Mouse (Mus musculus) testis, adult 2 months (tissue): ENCODE measurements around the gene Wdr89. TPM values are rescaled to one million over a fixed set of nuclear protein-coding genes. Genes with fewer than 3 reads are reported as not detected.
"Not testable (repeated sequence)": the region's sequence is repeated elsewhere in the genome, so short reads cannot be mapped to it uniquely, and the experiment has no call there.

Experiments used
- H3K27ac ChIP-seq: fragments of 200-500 bp; 2 replicates; pipeline ENCODE4 v1.5.1; 2012; ENCODE audit warnings: low read depth, low read length; ENCODE audit not compliant: control insufficient read depth, insufficient read depth
- H3K27me3 ChIP-seq: fragments of 200-500 bp; 2 replicates; pipeline ENCODE4 v1.6.1; 2012; ENCODE audit warnings: mild to moderate bottlenecking, low read length, moderate library complexity; ENCODE audit not compliant: control insufficient read depth, insufficient read depth
- H3K36me3 ChIP-seq: fragments of 200-500 bp; 2 replicates; pipeline ENCODE4 v1.6.1; 2012; ENCODE audit warnings: mild to moderate bottlenecking, low read length; ENCODE audit not compliant: control insufficient read depth, insufficient read depth
- H3K4me1 ChIP-seq: fragments of 200-500 bp; 2 replicates; pipeline ENCODE4 v1.6.1; 2012; ENCODE audit warnings: low read length; ENCODE audit not compliant: control insufficient read depth, insufficient read depth
- H3K4me3 ChIP-seq: fragments of 200-500 bp; 2 replicates; pipeline ENCODE4 v1.5.1; 2012; ENCODE audit warnings: low read depth, mild to moderate bottlenecking, low read length, moderate library complexity, mixed read lengths; ENCODE audit not compliant: control insufficient read depth
- CTCF ChIP-seq: fragments of 200-500 bp; IDR thresholded peaks from 2 replicates; pipeline ENCODE4 v1.5.1; 2012; ENCODE audit warnings: low read depth, mild to moderate bottlenecking, inconsistent platforms, low read length, moderate library complexity; ENCODE audit not compliant: control insufficient read depth, insufficient read depth, insufficient replicate concordance
- POLR2A ChIP-seq: fragments of 200-500 bp; IDR thresholded peaks from 2 replicates; pipeline ENCODE4 v1.6.1; 2012; ENCODE audit warnings: low read depth, mild to moderate bottlenecking, inconsistent platforms, low read length, moderate library complexity; ENCODE audit not compliant: control insufficient read depth
- polyA plus RNA-seq: library from polyadenylated mRNA; depleted of rRNA; stranded (reverse); fragments of >200 nt; gene quantifications from 2 replicates; pipeline ENCODE4 v1.2.3, GENCODE M21; 2012

Wdr89 gene
- polyA plus RNA-seq, 1 experiment = 1.1 TPM

DNA sequence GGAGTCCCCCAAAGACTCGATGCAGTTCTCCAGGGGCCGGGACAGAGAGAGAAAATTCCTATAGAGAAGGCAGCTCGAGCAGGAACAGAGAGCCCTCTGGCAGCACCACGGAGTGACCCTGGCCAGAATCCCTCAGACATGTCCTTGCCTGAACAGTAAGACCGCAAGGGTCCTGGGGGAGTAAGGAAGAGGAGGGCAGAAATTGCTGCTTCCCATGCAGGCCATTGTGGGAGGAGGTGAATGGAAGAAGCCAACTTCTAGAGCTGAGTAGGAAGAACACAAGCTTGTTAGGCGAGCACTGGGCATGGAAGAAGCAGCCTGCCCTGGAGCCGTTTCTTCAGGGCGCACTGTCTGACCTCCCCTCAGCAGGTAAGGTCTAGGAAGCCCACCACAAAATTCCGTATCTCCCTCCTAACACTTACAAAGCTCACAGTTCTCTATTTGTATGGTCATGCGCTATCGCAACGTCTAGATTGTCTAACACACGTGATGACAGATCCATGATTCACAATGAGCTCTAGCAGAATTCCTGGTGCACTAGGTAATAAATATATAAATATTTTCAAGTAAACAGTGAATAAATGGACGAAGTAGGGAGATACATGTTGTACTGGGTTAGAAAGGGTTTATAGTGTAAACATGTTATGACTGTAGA, 32.9 kb upstream of the Wdr89 start:
- Histone ChIP-seq H3K4me1 (peaks cover 10% of the 10 kb centered on the region), H3K4me3 (no peak overlapping the region), H3K36me3 (no peaks in the 10 kb centered on the region), H3K27me3 (no peaks in the 10 kb centered on the region), H3K27ac (peak overlapping the region; percentile 37; the same call in 1 of the 2 replicates)
- no peak for TF ChIP-seq POLR2A
- TF ChIP-seq CTCF = no peak

DNA sequence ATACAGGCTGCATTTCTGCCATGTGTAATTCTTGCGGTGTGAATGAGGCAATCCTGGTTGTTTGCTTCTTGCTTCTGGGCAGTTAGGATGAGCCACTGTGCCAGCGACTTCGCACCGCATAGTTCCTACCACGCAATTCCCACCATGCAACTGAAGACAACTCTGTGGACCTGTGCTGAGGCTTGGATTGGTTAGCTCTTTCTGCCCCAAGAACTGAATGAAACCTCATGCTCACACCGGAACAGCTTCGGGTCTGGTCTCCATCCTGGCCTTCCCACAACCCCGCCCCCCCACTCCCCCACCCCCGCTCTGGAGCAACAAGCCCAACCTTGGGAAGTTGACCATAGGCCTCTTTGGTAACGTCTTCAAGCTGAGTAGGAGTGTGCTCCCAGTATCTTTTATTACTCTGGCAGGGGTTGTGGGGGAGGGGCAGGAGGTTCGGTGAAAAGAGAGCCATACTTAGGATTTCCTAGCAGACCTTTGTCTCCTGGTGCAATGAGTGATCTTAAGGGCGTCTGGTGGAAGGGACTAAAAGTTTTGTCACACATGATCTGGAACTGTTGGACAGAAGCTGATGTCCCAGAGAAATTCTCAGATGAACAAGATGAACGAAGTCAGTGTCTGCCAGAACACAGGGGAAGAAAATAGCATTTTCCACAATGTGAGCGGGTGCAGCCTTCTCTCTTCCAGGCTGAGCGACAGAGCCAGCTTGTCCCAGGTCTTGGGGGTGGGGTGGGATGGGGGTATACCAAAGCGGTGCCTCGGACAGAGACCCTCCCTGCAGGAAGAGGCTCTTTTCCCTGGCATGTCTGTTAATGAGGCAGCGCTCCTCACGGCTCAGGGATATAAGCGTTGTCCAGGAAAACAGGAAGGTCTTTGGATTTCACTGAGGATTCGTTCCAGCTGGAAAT, 32.1 kb upstream of the Wdr89 start:
- Histone ChIP-seq H3K4me1 (peaks cover 10% of the 10 kb centered on the region), H3K4me3 (peak overlapping the region; percentile 36), H3K36me3 (no peaks in the 10 kb centered on the region), H3K27ac (0 out of 2 replicates have a peak overlapping the region, but pooled peaks have one; percentile 39), H3K27me3 (no peaks in the 10 kb centered on the region)
- TF ChIP-seq POLR2A (no peak), CTCF (no peak)

DNA sequence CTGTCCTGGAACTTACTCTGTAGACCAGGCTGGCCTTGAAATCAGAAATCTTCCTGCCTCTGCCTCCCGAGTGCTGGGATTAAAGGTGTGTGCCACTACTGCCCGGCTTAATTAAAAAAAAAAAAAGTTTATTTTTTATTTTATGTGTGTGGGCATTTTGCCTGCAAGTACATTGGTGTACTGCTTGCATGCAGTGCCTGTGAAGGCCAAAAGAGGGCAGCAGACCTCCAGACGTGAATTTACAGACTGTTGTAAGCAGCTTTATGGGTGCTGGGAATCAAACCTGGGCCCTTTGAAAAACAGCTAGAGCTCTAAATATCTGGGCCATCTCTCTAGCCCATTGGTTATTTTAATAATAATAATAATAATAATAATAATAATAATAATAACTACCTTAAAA, 29.4 kb upstream of the Wdr89 start:
- Histone ChIP-seq H3K27ac (no peak overlapping the region), H3K4me1 (peaks cover 10% of the 10 kb centered on the region), H3K27me3 (no peaks in the 10 kb centered on the region), H3K4me3 (no peak overlapping the region), H3K36me3 (no peaks in the 10 kb centered on the region)
- TF ChIP-seq POLR2A (no peak), CTCF (peak; percentile 46; the same call in 1 of the 2 replicates)

DNA sequence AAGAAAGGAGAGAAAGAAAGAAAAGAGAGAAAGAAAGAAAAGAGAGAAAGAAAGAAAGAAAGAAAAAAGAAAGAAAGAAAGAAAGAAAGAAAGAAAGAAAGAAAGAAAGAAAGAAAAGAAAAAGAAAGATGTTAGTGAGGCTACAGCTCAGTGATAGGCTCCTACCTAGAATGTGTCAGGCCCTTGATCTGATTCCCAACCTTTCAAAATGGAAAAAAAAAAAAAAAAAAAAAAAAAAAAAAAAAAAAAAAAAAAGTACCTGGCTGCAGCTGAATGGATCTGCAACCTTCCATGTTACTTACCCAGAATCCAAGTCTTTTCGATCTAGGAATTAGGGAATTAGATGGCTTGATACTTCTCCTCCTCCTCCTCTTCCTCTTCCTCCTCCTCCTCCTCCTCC, 26.5 kb upstream of the Wdr89 start:
- not testable (repeated sequence) for H3K36me3 ChIP-seq, H3K4me1 ChIP-seq, H3K27ac ChIP-seq, H3K4me3 ChIP-seq, H3K27me3 ChIP-seq

DNA sequence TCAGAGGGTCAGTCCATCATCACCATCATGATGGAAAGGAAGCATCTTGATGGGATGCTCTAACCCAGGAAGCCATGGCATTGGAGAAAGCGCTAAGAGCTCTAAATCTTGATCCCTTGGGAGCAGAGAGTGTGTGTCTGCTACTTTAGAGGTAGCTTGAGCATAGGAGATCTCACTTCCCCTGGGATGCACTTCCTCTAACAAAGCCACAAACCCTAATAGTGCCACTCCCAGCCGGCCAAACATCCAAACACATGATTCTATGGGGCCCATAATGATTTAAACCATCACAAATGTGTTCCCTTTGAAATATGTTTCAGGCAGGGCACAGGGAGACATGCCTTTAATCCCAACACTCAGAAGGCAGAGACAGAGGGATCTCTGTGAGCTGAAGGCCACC, 19.7 kb upstream of the Wdr89 start:
- Histone ChIP-seq H3K4me3 (no peak overlapping the region), H3K36me3 (no peaks in the 10 kb centered on the region), H3K4me1 (no peaks in the 10 kb centered on the region), H3K27ac (no peak overlapping the region), H3K27me3 (no peaks in the 10 kb centered on the region)
- TF ChIP-seq CTCF (no peak), POLR2A (no peak)

DNA sequence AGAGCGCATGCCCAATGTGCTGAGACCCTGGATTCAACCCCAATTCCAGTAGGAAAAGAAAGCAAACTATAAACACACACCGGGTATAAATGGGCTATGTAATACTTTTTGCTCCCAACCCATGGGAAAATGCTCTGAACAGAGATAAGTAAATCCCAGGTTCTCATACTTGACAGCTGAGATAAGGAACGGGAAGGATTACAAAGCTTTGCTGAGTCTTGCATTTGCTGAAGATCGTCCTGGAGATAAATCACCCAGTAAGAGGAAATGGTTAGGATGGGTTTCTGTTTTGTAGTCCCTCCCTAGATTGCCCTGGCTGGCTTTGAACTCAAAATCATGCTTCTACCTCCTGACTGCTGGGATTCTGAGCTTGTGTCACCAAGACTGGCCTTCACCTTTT, 18.0 kb upstream of the Wdr89 start:
- Histone ChIP-seq H3K4me1 (no peaks in the 10 kb centered on the region), H3K36me3 (no peaks in the 10 kb centered on the region), H3K27me3 (no peaks in the 10 kb centered on the region), H3K4me3 (no peak overlapping the region), H3K27ac (no peak overlapping the region)
- no peak for TF ChIP-seq POLR2A
- TF ChIP-seq CTCF = no peak

DNA sequence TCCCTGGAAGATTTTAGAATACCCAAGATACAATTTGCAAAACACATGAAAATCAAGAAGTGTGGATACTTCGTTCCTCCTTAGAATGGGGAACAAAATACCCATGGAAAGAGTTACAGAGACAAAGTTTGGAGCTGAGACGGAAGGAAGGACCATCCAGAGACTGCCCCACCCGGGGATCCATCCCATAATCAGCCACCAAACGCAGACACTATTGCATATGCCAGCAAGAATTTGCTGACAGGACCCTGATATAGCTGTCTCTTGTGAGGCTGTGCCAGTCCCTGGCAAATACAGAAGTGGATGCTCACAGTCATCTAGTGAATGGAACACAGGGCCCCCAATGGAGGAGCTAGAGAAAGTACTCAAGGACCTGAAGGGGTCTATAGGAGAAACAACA, 14.7 kb upstream of the Wdr89 start:
- H3K36me3 ChIP-seq, H3K27me3 ChIP-seq, H3K27ac ChIP-seq, H3K4me3 ChIP-seq, H3K4me1 ChIP-seq: not testable (repeated sequence)
